Mouse (Mus musculus): ENCODE measurements around the gene Akap6. TPM values are rescaled to one million over a fixed set of nuclear protein-coding genes. Genes with fewer than 3 reads are reported as not detected.
A peak's percentile ranks its signal among the peaks of the same experiment; 100 is the strongest.

The Akap6 gene
- total RNA-seq, 2 experiments from 2014 or later, result 110 to 131 TPM

DNA sequence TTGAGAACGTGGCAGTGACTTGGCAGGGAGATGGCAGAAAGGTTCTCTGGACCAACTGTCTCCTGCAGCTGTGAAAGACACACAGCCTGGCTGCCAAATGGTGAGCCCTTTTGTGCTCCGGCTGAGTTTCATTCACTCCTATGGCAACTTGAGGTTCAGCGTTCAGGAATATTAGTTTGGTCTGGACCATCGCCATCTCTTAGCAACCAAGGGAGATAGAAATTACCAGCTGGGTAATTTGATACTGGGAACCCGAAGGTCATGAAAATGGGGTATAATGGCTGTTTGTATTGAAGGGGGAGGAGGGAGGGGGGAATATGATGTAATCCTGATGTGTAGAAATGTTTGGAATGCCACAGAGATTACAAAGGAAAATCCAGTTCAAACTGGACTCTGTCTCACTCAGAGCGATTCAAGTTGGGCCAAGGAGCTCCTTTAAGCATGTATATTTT is 136.1 kb downstream of the Akap6 start:
- peak; percentile 30 to 43 for DNase-seq
- intact Hi-C loops (cut with DNase I), result loop anchor here (2.0 to 10.0 kb wide), 2 partner anchors 59 to 551 kb away; no protein-coding TSS in a partner anchor

DNA sequence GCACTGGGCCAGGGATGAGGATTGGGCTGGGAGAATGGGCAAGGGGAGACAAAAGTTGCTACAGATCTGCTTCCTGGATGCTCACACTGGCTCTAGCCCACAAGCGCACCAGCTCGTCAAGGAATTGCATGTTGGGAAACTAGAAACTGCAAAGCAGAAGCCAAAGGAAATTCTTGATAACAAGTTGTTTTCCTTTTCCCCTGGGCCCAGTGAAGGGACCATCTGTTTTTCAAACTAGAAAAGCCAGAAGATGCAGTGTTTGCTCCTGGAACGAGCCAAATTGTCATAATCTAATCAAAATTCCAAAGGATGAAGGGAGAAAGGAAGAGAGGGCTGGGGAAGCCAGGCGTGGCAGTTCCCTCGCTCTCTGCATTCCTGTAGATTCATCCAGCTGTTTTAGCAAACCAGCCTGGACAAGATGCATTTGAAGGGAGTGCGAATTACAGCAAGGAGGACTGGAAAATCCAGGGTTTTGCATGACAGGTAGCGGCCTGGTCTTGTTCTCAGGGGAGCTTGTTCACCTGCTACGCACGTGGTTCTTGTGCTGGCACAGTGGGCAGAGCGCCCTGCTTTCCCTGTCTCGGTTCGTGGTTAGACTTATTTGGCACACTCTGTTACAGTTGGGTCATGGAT is 136.8 kb downstream of the Akap6 start:
- peak; percentile 44 to 53 for DNase-seq
- intact Hi-C loops (cut with DNase I), result loop anchor here (2.0 to 10.0 kb wide), 3 partner anchors 33 to 551 kb away; no protein-coding TSS in a partner anchor

DNA sequence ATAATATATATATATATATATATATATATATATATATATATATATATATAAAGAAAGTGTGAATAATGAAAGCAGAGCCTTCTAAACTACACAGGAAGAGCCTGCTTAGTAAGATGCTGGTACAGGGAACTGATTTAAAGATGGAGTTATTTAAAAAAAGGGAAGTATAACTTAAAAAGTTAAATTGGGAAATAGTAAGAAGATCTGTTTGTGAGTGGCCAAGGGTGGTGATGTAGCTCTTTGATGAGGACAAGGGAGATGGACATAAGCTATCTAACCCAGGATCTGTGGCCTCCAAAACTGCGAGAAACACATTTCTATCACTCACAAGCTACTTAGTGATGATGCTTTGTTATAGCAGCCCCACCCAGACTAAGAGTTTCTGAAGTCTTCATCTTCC is 146.8 kb downstream of the Akap6 start:
- intact Hi-C loops (cut with DNase I), result no loop called here
- DNase-seq, result no peak

DNA sequence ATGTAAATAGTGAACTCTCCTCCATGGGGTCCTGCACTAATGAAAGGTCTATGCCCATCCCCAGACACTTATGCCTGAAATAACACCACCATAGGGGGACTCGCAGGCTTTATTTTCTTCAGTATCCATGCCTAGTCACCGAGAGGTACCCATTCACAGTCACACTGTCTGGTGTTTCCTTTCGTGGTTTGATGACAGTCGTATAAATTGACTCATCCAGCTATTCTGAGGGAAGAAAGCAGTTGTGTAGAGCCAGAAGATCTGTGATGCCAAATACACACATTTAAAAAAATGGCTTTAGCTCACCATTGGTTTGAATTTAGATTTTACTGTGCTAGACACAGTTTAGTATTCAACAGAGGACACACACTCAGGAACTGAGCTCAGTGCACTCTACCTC is 147.8 kb downstream of the Akap6 start:
- DNase-seq, result no peak
- intact Hi-C loops (cut with DNase I), result no loop called here

DNA sequence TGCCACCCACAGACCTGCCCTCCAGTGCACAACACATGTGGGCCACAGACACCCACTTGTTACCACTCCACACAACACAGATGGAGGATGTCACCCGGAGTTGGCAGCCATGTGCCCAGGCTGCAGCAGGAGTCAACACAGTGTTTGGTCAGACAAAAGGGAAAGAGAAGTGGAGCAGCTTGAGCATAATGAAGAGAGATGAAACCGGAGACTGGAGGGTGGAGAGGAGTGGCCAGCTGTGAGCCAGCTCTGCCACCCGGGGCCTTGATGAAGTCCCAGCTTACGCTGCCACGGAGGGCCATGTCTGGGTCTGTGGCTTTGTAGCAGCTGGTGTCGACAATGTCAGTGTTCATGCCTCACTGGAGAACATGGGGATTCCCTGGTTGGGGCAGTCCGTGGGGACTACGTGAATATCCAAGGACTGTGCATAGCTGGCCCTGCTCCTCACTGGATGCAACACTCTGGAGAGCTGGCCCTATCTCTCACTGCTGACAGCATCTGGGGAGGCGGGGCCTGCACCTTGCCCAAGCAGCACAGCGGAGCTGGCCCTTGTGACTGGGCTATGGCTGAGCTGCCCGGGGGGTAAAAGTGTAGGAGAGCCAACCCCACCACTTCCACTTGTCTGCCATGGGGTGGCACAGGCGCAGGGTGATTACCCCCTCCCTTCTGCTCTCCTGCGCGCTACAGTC is 148.8 kb downstream of the Akap6 start:
- DNase-seq, result peak; percentile 63 to 77
- intact Hi-C loops (cut with DNase I), result no loop called here

DNA sequence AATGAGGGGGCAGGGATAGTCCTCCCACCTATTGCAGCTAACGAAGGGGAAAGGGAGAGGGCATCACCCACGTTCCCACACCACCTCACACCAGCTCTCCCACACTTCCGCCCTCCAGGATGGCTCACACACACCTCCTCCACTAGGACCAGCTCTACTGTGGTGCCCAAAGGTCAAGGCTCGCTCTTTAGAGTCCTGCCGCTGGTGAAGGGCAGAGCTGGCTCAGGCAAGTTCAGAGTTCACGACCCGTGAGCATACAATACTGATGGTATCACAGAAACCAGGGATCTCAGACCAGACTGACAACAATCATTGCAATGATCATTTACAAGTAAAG is 149.3 kb downstream of the Akap6 start:
- intact Hi-C loops (cut with DNase I), result no loop called here

DNA sequence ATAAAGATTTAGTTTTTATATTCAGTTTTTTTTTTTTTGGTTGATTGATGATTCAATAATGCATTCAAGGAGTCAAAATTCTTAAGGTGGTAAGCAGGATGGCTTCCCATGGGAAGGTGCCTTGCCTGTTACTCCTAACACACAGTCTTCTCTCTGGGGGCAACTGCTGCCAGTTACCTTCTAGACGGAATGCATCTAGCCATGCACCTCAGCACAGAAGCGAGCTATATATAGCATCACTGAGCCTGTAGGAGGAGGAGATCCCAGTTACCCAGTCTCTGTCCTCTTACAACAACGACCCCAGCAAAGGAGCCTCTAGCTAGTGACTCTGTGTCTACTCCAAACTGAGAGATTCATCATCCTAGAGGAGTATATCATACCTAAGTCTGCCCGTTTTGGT is 150.1 kb downstream of the Akap6 start:
- no peak for DNase-seq
- intact Hi-C loops (cut with DNase I), result no loop called here

More for the DNA sequence above, 149.3 kb downstream of the Akap6 start:
- DNase-seq, result no peak

DNA sequence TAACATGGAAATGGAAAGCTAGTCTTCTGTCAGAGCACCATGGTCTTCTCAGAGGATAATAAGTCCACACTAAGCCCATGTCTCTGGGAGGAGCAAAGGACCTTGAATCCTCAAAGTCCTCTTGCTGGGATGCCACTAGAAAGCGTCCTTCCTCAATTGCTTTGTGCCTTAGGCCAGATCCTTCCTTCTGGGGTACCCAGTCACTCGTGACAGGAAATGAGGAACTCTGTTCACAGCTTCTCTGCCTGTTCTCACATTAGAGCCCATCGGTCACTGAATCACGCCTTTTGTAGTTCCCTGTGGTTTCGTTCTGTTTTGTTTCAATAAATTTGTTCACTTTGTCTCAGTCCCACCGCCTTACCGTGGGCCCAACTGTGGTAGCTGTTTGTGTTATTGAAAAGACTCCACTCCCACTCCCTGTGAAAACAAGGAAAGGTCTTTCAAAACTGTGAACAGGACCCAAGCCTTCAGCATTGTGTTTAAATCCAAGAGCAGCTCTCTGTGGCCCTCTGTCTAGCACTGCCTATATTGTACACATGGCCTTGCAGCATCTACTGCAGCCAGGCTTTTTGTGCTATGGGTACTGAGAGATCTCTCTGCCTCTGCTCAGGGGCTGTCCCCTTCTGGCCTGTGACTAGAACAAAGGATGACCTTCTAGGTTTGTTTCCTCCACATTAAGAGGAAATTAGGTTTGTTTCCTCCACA is 151.3 kb downstream of the Akap6 start:
- peak in 1 of 2 experiments; percentile 54 for DNase-seq
- intact Hi-C loops (cut with DNase I), result loop anchor here (5.0 kb wide), 1 partner anchor 42 kb away; no protein-coding TSS in a partner anchor

DNA sequence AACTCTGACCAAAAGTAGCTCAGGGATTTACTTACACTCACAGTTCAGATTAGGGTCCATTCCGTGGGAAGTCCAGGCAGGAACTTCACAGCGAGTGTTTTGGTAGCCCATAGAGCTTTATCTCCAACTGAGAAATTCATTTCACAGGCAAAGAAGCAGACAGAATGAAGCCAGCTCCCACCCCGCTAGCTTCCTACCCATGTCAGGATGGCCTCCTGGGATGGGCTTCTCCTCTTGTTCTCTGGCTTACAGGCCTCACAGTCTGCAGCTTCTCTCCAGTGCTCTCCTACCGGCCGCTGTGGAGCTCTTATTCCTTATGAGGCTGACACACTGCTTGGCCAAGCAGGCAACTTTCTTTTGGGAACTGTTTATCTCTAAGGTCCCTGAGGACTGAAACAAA is 152.0 kb downstream of the Akap6 start:
- intact Hi-C loops (cut with DNase I), result loop anchor here (5.0 kb wide), 1 partner anchor 41 kb away; no protein-coding TSS in a partner anchor
- DNase-seq, result peak; percentile 68 to 69

DNA sequence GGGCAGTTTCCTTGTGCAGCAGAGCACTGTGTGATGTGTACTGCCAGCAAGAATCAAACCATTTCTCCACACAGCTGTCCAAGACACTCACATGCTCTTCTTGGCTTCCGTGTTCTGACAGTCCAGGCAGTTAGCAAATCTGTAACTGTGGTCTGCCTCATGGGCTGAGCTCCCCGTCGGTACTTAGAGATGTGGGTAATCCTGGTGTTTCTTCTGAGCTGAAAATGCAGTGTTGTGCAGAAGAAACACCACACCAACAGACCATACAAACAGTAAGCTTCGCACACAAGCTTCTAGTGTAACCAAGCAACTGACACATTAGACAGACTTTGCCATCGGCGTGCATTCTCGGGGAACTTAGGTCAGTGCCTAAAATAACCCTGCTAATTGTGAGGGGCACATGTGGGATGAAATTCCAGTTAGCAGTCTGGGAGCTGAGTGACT is 155.1 kb downstream of the Akap6 start:
- DNase-seq, result peak; percentile 79 to 86
- intact Hi-C loops (cut with DNase I), result loop anchor here (5.0 kb wide), 1 partner anchor 38 kb away; no protein-coding TSS in a partner anchor

DNA sequence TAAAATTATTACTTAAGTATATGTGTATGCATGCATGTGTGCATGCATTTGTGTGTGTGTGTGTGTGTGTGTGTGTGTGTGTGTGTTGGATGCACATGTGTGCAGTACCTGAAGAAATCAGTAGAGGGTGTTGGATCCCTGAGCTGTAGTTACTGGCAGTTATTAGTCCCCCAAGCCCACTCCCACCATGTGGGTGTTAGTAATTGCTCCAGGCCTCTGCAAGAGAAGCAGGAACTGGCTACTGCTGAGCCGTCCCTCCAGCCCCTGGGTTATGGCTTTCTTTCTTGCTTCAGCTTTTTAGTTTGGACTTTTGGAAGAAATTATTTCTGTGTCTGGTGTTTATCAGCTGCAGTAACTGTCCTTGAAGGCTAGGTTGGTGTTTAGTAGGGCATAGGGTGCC is 156.9 kb downstream of the Akap6 start:
- intact Hi-C loops (cut with DNase I), result no loop called here

DNA sequence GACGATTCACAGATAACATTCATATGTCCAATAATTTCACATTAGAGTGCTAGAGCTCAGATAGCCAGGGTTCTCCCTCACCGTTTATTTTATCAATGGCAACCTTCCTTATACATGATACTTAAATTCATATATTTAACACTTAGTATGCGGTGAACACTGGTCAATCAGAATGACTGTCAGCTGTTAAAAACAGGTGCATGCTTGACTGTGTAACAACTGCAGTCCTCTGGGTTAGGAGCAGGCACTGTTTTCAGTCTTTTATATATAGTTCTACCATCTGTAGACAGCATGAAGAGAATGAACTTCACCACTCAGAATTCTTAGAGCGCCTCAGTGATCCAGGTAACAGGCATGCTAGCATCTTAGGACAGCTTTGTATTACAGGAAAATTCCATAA is 158.1 kb downstream of the Akap6 start:
- intact Hi-C loops (cut with DNase I), result no loop called here
- no peak for DNase-seq

More for the DNA sequence above, 156.9 kb downstream of the Akap6 start:
- DNase-seq, result peak in 1 of 2 experiments; percentile 38

DNA sequence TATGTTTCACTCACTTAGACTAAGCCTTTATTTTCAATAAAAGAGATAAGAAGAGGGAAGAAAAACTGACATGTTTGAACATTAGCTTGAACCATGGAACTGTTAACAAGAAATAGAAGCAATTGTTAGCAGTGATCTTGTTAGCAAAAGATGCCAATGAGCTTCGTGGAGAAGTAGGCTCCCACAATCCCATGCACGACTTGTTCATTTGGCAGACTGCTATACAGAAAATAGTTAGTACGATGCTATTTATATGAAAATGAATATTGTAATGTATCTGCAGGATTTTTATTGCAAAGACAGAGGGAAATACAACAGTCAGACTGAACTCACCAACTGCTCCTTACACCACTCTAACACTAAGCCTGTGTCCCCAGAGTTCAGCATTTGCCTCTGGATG is 162.7 kb downstream of the Akap6 start:
- intact Hi-C loops (cut with DNase I), result no loop called here
- DNase-seq, result no peak

DNA sequence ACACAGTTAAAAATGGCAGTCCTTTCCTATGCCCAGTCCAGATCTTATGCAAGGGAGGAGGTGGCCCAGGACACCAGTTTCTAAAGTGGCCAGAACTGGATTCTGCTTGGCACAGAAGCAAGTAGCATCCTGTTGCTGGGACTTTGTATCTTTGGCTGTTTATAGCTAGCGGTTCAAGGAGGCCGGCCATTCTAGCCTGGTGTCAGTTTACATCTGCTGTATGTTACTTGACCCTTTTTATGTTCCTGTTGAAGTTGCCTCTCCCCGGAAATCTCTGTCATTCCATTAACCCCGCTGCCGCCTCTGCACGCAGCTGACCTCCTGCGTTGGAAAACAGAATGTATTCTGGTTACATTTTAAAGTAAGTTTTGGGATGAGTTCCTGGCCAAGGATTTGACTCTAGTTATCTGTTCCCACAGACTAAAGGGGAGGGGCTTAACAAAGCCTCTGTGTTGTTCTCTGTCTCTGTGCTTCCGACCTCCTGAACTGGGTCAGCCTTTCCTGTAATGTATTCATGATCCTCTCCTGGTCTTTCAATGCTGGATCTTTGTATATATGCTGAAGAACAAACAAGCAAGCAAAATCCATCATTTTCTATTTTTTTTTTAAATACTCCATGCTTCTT is 168.9 kb downstream of the Akap6 start:
- intact Hi-C loops (cut with DNase I), result loop anchor here (2.0 kb wide), 1 partner anchor 31 kb away; no protein-coding TSS in a partner anchor
- peak; percentile 69 to 80 for DNase-seq

DNA sequence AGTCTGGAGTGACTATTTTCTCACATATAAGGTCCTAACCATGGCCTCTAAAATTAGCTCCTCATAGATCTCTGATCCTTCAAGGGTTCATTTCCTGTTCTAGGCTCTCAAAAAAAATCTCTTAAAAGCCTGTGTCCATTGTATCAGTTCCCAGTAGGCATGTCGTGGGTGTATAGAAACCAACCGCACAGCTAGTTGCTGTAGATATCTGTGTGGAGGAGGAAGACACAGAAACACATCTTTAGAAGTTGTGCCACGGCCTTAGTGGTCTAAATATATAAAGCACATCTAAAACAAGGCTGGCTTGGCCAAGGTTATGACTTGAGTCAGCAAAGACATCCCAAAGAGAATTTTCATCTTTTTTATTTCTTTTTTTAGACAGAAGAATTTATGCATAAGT is 172.4 kb downstream of the Akap6 start:
- intact Hi-C loops (cut with DNase I), result no loop called here
- DNase-seq, result no peak

DNA sequence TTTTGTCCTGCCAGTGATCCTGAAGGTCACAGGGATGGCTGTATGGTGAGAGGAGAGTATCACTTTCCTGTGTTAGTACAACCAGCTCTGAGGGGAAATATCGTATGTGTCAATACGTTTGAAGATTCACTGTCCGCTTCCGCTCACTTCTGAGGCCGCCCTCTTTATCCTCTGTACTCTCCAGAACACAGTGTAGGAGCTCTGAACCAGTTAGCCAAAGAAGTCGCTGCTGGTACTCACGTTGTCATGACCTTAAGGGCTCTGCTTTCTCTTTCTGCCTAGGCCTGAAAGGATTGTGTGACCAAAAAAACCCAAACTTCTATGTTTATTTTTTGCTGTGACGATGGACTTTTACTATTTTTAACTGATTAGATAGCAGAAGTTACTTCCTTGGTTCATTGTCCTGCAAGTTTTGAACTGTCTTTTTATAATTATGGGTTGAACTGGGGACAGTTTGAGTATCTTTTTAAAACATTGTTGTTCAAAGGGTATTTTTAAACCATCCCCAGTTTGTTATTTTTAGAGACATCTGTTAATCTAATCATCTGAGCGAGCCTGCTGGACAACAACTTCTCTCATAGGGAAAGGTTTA is 175.2 kb downstream of the Akap6 start:
- DNase-seq, result peak; percentile 53
- intact Hi-C loops (cut with DNase I), result no loop called here

DNA sequence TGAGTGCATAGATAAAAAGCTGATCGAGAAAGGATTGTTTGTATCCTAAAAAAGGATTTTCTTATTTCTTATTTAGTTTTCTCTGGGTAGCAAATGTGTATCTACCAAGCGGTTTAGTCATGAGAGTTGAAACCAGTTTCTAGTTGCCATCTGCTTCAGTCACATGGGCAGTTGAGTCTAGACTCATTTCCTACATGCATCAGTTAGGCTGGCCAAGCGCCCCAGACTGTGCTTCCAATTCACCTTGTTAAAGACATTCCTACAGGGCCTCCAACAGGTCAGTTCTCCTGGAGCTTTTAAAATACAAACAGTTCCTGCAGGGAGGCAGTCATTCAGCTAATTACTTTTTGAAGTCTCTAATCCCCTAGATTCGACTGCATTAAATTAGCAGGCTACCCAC is 176.9 kb downstream of the Akap6 start:
- DNase-seq, result peak in 1 of 2 experiments; percentile 57
- intact Hi-C loops (cut with DNase I), result no loop called here

DNA sequence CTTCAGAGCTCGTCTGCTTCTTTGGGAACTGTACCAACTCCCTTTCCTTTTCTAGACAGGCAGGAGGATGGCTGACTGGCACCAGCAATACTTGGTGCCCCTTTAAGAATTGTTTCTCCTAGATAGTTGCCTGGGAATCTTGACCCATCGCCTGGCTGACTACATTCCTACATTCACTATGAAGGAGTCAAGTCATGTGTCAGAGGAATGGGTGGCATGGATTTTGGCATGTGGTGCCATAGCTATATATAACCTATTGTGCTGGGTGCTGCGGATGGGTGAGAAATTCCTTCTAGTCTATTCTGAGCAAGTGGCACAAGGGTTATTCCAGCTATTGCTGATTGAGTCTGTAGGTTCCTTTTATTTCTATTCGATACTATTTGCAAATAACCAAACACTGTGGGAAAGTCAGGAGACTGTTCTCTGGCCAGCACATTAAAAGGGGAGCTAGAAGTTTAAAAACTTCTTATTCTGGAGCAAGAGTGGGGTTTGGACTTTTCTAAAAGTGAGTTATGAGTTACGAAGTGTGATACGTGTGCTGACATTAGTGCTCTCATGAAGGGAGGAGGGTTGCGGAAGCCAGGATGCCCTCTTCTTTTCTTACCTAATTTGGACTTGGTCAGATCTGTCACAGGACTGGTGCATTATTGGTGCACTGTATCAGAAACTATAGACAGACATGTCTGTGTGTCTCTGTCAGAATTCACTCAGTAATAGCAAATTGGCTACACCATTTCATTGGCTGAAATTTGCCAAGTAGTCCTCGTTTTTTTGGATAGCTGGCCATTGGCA is 178.0 kb downstream of the Akap6 start:
- intact Hi-C loops (cut with DNase I), result no loop called here
- DNase-seq, result peak; percentile 79 to 85

DNA sequence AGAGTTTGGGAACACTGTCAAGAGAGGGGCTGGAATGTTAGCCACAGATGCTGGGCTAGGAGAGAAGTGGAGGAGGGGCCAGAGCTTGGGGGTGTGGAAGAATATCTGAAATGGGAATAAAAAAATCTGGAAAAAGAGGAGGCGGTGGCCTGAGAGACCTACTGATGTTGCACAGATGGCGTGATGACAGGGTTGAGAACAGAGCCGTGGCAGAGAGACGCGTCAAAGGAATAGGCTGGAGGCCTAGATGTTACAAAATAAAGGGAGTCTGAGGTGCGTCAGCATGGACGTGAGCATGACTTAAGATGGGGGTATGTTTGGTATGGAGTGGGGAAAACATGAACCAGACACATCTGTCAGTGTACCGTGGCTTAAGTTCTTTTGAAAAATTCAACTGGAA is 180.1 kb downstream of the Akap6 start:
- peak; percentile 75 to 81 for DNase-seq
- intact Hi-C loops (cut with DNase I), result no loop called here

DNA sequence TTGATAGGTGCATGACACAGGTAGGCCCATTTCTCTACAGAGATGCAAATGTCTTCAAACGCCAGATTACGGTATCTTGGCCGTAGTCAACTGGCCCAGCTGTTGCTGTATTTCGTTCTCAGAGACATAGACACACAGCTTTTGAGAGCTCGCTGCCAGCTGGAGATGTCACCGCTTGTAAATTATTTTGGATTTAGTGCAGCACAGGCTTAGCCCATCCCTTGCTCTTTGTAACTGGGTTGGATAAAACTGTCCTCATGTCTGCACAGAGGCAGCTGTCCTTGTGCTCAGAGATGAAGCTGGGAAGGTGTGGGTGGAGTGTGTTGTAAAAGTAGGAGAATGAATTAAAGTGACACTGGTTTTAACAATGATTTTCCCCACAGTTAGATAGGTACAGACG is 193.3 kb downstream of the Akap6 start:
- intact Hi-C loops (cut with DNase I), result loop anchor here (5.0 to 10.0 kb wide), 3 partner anchors 40 to 608 kb away; no protein-coding TSS in a partner anchor
- DNase-seq, result peak in 1 of 2 experiments; percentile 38
